Mouse (Mus musculus) lung, embryonic 15.5 days (tissue): ENCODE results near the gene Gatad2a. TPM values are rescaled to one million over a fixed set of nuclear protein-coding genes. Genes with fewer than 3 reads are reported as not detected.

Experiments used
- ATAC-seq: fragments of 200-750 bp; cut with Nextera tagmentation; 2 replicates; pipeline ENCODE4 v1.8.0; 2017; ENCODE audit warnings: moderate number of reproducible peaks, borderline replicate concordance; ENCODE audit not compliant: low FRiP score, low TSS enrichment; ENCODE audit errors: extremely low read depth
- H3K27ac ChIP-seq: fragments of 300-500 bp; sonication (generic); 2 replicates; pipeline ENCODE4 v1.5.1; 2015; ENCODE audit warnings: moderate library complexity, mild to moderate bottlenecking, inconsistent platforms
- H3K27me3 ChIP-seq: fragments of 300-500 bp; sonication (generic); 2 replicates; pipeline ENCODE4 v1.6.1; 2015; ENCODE audit warnings: inconsistent platforms
- H3K36me3 ChIP-seq: fragments of 300-500 bp; sonication (generic); 2 replicates; pipeline ENCODE4 v1.6.1; 2015; ENCODE audit warnings: inconsistent platforms
- H3K4me1 ChIP-seq: fragments of 300-500 bp; sonication (generic); 2 replicates; pipeline ENCODE4 v1.6.1; 2015; ENCODE audit warnings: inconsistent platforms
- H3K4me2 ChIP-seq: fragments of 300-500 bp; sonication (generic); 2 replicates; pipeline ENCODE4 v1.6.1; 2015; ENCODE audit warnings: inconsistent platforms, mild to moderate bottlenecking, moderate library complexity
- H3K4me3 ChIP-seq: fragments of 300-500 bp; sonication (generic); 2 replicates; pipeline ENCODE4 v1.5.1; 2015; ENCODE audit warnings: mild to moderate bottlenecking, inconsistent platforms
- H3K9ac ChIP-seq: fragments of 300-500 bp; sonication (generic); 2 replicates; pipeline ENCODE4 v1.6.1; 2015; ENCODE audit warnings: inconsistent platforms
- H3K9me3 ChIP-seq: fragments of 300-500 bp; sonication (generic); 2 replicates; pipeline ENCODE4 v1.6.1; 2016; ENCODE audit warnings: inconsistent platforms
- whole genome bisulfite sequencing: fragments of 180-500 bp; shearing (Covaris S2); methylation state at CpG from one replicate; pipeline ENCODE4 v1.1.7; 2015; 5-methylcytosine and 5-hydroxymethylcytosine counted together
- polyA plus RNA-seq: library from polyadenylated mRNA; unstranded; fragments of >200 nt; fragmentation: Nextera tagmentation; extraction: Ambion mirVana; gene quantifications from 2 replicates; pipeline ENCODE4 v1.2.1, GENCODE M21; 2015

The Gatad2a gene
- polyA plus RNA-seq, 1 experiment from 2014 or later, result 60.3 TPM

DNA sequence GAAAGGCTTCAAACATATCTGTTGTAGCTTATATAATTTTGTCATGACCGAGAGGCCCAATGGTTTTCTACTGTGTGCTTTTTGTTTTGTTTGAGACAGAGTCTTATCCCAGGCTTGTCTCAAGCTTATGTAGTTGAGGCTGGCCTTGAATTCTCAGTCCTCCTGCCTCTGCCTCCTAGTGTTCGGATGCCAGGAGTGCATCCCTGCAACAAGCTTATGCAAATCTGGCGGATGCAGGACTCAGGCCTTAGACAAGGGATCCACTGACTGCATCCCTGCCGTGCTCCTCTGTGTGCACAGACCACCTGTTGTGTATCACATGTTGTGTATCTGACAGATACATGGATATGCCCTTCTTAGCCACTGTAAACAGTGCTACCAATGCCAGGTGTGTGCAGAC lies 135.4 kb downstream of the Gatad2a start:
- H3K27ac ChIP-seq, result no peak overlapping the region
- H3K4me1 ChIP-seq, result no peaks in the 10 kb centered on the region
- no peak overlapping the region for H3K4me2 ChIP-seq
- H3K9me3 ChIP-seq, result no peaks in the 10 kb centered on the region
- no peak for ATAC-seq
- 59% methylated on average over 4 of the region's 4 CpGs for WGBS
- no peaks in the 10 kb centered on the region for H3K36me3 ChIP-seq
- H3K4me3 ChIP-seq, result no peak overlapping the region
- no peaks in the 10 kb centered on the region for H3K27me3 ChIP-seq
- no peak overlapping the region for H3K9ac ChIP-seq

Other genes with a start within 250 kb of the Gatad2a start
- 6.6 and 7.0 TPM in 2 replicates for gene Zfp963, start 246.4 kb downstream of the Gatad2a start, polyA plus RNA-seq
- 0.50 and 0.59 TPM in 2 replicates for gene Gm20422, start 221.5 kb downstream of the Gatad2a start, polyA plus RNA-seq
- 42.9 and 46.2 TPM in 2 replicates for gene Atp13a1, start 205.2 kb downstream of the Gatad2a start, polyA plus RNA-seq
- 27.4 and 29.7 TPM in 2 replicates for gene Zfp866, start 205.2 kb downstream of the Gatad2a start, polyA plus RNA-seq
- 7.6 and 8.5 TPM in 2 replicates for gene Gmip, start 187.7 kb downstream of the Gatad2a start, polyA plus RNA-seq
- gene Lpar2, start 174.0 kb downstream of the Gatad2a start, polyA plus RNA-seq, result 0.57 and 0.61 TPM in 2 replicates
- 10.1 and 11.4 TPM in 2 replicates for gene Pbx4, start 163.9 kb downstream of the Gatad2a start, polyA plus RNA-seq
- 0.59 and 0.61 TPM in 2 replicates for gene Cilp2, start 108.7 kb downstream of the Gatad2a start, polyA plus RNA-seq
- 2.9 and 3.7 TPM in 2 replicates for gene Tssk6, start 94.2 kb downstream of the Gatad2a start, polyA plus RNA-seq
- gene Ndufa13, start 93.8 kb downstream of the Gatad2a start, polyA plus RNA-seq, result 162 and 177 TPM in 2 replicates
- gene Yjefn3, start 93.7 kb downstream of the Gatad2a start, polyA plus RNA-seq, result 4.0 and 5.5 TPM in 2 replicates
- gene Mau2, start 46.4 kb upstream of the Gatad2a start, polyA plus RNA-seq, result 46.4 and 50.5 TPM in 2 replicates
- gene Sugp1, start 46.4 kb upstream of the Gatad2a start, polyA plus RNA-seq, result 41.5 and 44.8 TPM in 2 replicates
- 0.54 TPM in 2 replicates for gene Tm6sf2, start 76.5 kb upstream of the Gatad2a start, polyA plus RNA-seq
- gene Hapln4, start 87.1 kb upstream of the Gatad2a start, polyA plus RNA-seq, result not detected in 2 replicates
- gene Ncan, start 124.5 kb upstream of the Gatad2a start, polyA plus RNA-seq, result 0.22 and 0.23 TPM in 2 replicates
- 30.9 and 32.5 TPM in 2 replicates for gene Nr2c2ap, start 134.9 kb upstream of the Gatad2a start, polyA plus RNA-seq
- 20.3 TPM in 2 replicates for gene Rfxank, start 142.8 kb upstream of the Gatad2a start, polyA plus RNA-seq
- gene Borcs8, start 143.1 kb upstream of the Gatad2a start, polyA plus RNA-seq, result 44.9 and 45.7 TPM in 2 replicates
- gene Mef2b, start 143.3 kb upstream of the Gatad2a start, polyA plus RNA-seq, result 0.21 and 0.22 TPM in 2 replicates
- gene Tmem161a, start 176.0 kb upstream of the Gatad2a start, polyA plus RNA-seq, result 69.7 TPM in 2 replicates
- 3.9 and 4.4 TPM in 2 replicates for gene Slc25a42, start 215.9 kb upstream of the Gatad2a start, polyA plus RNA-seq
- gene Sugp2, start 237.8 kb upstream of the Gatad2a start, polyA plus RNA-seq, result 26.7 and 27.7 TPM in 2 replicates
- 24.2 and 30.1 TPM in 2 replicates for gene Armc6, start 238.1 kb upstream of the Gatad2a start, polyA plus RNA-seq